Mouse (Mus musculus): ENCODE data around the gene Fgfr2. TPM values are rescaled to one million over a fixed set of nuclear protein-coding genes. Genes with fewer than 3 reads are reported as not detected.

Fgfr2 gene
- polyA plus RNA-seq, 1 experiment: 14.7 TPM

DNA sequence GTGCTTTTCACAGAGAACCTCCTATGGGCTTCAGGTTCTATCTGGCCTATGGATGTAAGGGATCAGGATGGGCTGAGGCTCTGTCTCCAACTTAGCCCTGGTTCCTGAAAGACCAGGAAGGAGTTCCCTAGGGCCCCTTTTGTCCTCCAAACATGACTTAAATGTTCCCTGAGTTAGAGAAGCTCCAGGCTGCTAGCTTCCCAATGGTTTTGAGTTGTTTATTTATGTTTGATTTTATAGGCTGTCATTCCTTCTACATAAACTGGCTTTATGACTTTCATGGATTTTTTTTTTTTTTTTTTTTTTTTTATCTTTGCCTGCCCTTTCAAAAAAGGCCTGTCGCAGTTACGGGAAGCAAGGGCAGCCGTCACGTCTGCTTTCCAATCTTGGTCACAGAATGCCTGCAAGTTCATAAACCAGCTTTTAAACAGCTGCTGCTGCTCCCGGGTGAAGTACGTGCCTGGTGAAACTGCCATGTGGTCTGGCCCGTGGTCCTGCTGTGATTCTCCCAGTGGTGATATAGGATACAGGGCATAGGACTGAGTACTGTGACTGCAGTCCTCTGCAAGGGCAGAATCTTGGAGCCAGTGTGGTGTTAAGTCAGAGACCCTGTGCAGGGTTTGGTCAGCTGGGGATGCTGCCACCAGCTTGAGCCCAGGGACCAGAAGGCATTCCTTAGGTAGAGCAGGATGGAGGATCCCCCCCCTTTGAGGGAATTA is 38.4 kb upstream of the Fgfr2 start:
- TF ChIP-seq POLR2A (IDR thresholded peaks at IDR 0.05; ENCODE audit: low read depth, low read length) (no peak), CTCF (IDR thresholded peaks at IDR 0.05; ENCODE audit: extremely low read depth, insufficient read length, insufficient replicate concordance, low read depth, low read length) (no peak)
- WGBS: 76% methylated on average over 7 of the region's 7 CpGs
- Histone ChIP-seq H3K4me1 (ENCODE audit: control insufficient read depth, insufficient read depth, insufficient read length, low read length) (peaks cover 8% of the 10 kb centered on the region; the same call in 1 of the 2 replicates), H3K36me3 (ENCODE audit: control insufficient read depth, insufficient read depth, low read length) (no peaks in the 10 kb centered on the region), H3K27ac (ENCODE audit: insufficient read depth, low read depth, low read length) (no peak overlapping the region), H3K4me3 (ENCODE audit: low read depth, low read length) (no peak overlapping the region), H3K27me3 (ENCODE audit: control insufficient read depth, insufficient read depth, low read length) (no peaks in the 10 kb centered on the region)

DNA sequence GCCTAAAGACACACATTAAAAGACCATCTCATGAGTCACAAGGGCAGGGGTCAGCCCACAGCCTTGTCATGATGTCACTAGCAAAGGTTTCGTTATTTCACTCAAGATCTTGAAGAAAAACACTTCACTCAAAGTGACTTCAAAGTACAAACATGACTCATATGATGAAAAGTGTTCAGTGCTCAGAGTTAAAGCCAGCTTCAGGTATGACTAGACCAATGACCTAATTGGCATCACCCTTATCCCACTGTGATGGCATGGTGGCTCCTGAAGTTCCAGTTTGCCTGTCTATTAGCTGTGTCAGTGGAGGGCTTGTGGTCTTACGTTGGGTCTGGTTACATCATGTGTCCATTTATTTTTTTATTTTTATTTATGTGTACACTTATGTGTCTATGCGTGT is 36.4 kb upstream of the Fgfr2 start:
- Histone ChIP-seq H3K4me3 (ENCODE audit: low read depth, low read length) (no peak overlapping the region), H3K36me3 (ENCODE audit: control insufficient read depth, insufficient read depth, low read length) (no peaks in the 10 kb centered on the region), H3K27ac (ENCODE audit: insufficient read depth, low read depth, low read length) (no peak overlapping the region), H3K4me1 (ENCODE audit: control insufficient read depth, insufficient read depth, insufficient read length, low read length) (peaks cover 3% of the 10 kb centered on the region; the same call in 1 of the 2 replicates), H3K27me3 (ENCODE audit: control insufficient read depth, insufficient read depth, low read length) (no peaks in the 10 kb centered on the region)
- TF ChIP-seq CTCF (IDR thresholded peaks at IDR 0.05; ENCODE audit: extremely low read depth, insufficient read length, insufficient replicate concordance, low read depth, low read length) (no peak), POLR2A (IDR thresholded peaks at IDR 0.05; ENCODE audit: low read depth, low read length) (no peak)
- 88% methylated on average over 3 of the region's 3 CpGs for WGBS

DNA sequence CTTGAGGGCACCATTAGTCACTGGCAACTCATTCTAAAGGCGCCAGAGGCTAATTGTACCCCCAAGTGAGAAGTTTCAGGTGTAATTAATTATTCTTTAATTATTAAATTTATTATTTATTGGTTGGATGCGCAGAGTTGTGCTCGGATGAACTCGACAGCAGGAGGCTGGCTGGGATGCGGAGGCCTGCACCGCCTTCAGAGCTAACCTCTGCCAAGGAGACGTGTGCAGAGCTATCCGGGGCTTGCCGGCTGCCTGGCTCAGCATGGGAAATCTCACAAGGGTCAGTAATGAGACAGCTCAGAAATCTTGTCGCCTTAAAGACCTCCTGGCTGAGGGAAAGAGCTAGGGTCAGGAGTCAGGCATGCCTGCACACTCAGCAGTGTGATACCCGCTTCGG is 32.5 kb upstream of the Fgfr2 start:
- H3K4me1 ChIP-seq (ENCODE audit: control insufficient read depth, insufficient read depth, insufficient read length, low read length): no peaks in the 10 kb centered on the region
- H3K27me3 ChIP-seq (ENCODE audit: control insufficient read depth, insufficient read depth, low read length): no peaks in the 10 kb centered on the region
- H3K27ac ChIP-seq (ENCODE audit: insufficient read depth, low read depth, low read length): no peak overlapping the region
- no peak for TF ChIP-seq POLR2A (IDR thresholded peaks at IDR 0.05; ENCODE audit: low read depth, low read length)
- no peak for TF ChIP-seq CTCF (IDR thresholded peaks at IDR 0.05; ENCODE audit: extremely low read depth, insufficient read length, insufficient replicate concordance, low read depth, low read length)
- 90% methylated on average over 12 of the region's 12 CpGs for WGBS
- no peaks in the 10 kb centered on the region for H3K36me3 ChIP-seq (ENCODE audit: control insufficient read depth, insufficient read depth, low read length)
- H3K4me3 ChIP-seq (ENCODE audit: low read depth, low read length): no peak overlapping the region

GRCm38 (mm10) chr7:133154846-133155245 is 31.7 kb upstream of the Fgfr2 start:
- H3K36me3 ChIP-seq (ENCODE audit: control insufficient read depth, insufficient read depth, low read length): no peaks in the 10 kb centered on the region
- H3K4me3 ChIP-seq (ENCODE audit: low read depth, low read length): no peak overlapping the region
- no peaks in the 10 kb centered on the region for H3K27me3 ChIP-seq (ENCODE audit: control insufficient read depth, insufficient read depth, low read length)
- H3K4me1 ChIP-seq (ENCODE audit: control insufficient read depth, insufficient read depth, insufficient read length, low read length): no peaks in the 10 kb centered on the region
- H3K27ac ChIP-seq (ENCODE audit: insufficient read depth, low read depth, low read length): no peak overlapping the region
- WGBS: 92% methylated on average over 6 of the region's 6 CpGs
- TF ChIP-seq CTCF (IDR thresholded peaks at IDR 0.05; ENCODE audit: extremely low read depth, insufficient read length, insufficient replicate concordance, low read depth, low read length): no peak
- no peak for TF ChIP-seq POLR2A (IDR thresholded peaks at IDR 0.05; ENCODE audit: low read depth, low read length)

GRCm38 (mm10) chr7:133139689-133140336 is 16.7 kb upstream of the Fgfr2 start:
- H3K4me3 ChIP-seq (ENCODE audit: low read depth, low read length): no peak overlapping the region
- TF ChIP-seq POLR2A (IDR thresholded peaks at IDR 0.05; ENCODE audit: low read depth, low read length) (no peak), CTCF (IDR thresholded peaks at IDR 0.05; ENCODE audit: extremely low read depth, insufficient read length, insufficient replicate concordance, low read depth, low read length) (no peak)
- 54% methylated on average over 8 of the region's 8 CpGs for WGBS
- H3K27ac ChIP-seq (ENCODE audit: insufficient read depth, low read depth, low read length): no peak overlapping the region
- H3K27me3 ChIP-seq (ENCODE audit: control insufficient read depth, insufficient read depth, low read length): no peaks in the 10 kb centered on the region
- H3K36me3 ChIP-seq (ENCODE audit: control insufficient read depth, insufficient read depth, low read length): no peaks in the 10 kb centered on the region
- H3K4me1 ChIP-seq (ENCODE audit: control insufficient read depth, insufficient read depth, insufficient read length, low read length): no peaks in the 10 kb centered on the region

DNA sequence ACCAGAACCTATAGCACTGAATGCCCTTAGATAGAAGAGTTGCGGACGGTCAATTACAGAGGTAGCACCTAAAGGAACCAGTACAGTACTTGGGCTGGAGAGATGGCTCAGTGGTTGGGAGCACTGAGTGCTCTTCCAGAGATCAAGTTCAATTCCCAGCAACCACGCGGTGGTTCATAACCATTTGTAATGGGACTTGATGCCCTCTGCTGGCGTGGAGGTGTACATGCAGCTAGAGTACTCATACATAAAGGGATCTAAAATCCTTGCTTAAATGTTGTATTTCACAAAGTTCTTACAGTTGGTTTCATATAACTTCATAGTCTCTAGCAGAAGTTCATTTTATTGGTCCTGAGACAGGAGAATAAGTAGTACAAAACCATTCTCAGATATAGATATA is 10.4 kb upstream of the Fgfr2 start:
- H3K4me1 ChIP-seq (ENCODE audit: control insufficient read depth, insufficient read depth, insufficient read length, low read length): no peaks in the 10 kb centered on the region
- H3K4me3 ChIP-seq (ENCODE audit: low read depth, low read length): no peak overlapping the region
- H3K27ac ChIP-seq (ENCODE audit: insufficient read depth, low read depth, low read length): no peak overlapping the region
- no peaks in the 10 kb centered on the region for H3K27me3 ChIP-seq (ENCODE audit: control insufficient read depth, insufficient read depth, low read length)
- peak; percentile 49; the same call in 1 of the 2 replicates for TF ChIP-seq CTCF (IDR thresholded peaks at IDR 0.05; ENCODE audit: extremely low read depth, insufficient read length, insufficient replicate concordance, low read depth, low read length)
- TF ChIP-seq POLR2A (IDR thresholded peaks at IDR 0.05; ENCODE audit: low read depth, low read length): no peak
- no peaks in the 10 kb centered on the region for H3K36me3 ChIP-seq (ENCODE audit: control insufficient read depth, insufficient read depth, low read length)
- 85% methylated on average over 5 of the region's 5 CpGs for WGBS

- H3K4me3 ChIP-seq (ENCODE audit: low read depth, low read length): no peak overlapping the region
- WGBS: 97% methylated on average over 5 of the region's 5 CpGs
- TF ChIP-seq CTCF (IDR thresholded peaks at IDR 0.05; ENCODE audit: extremely low read depth, insufficient read length, insufficient replicate concordance, low read depth, low read length) (no peak), POLR2A (IDR thresholded peaks at IDR 0.05; ENCODE audit: low read depth, low read length) (no peak)
Observed at GRCm38 (mm10) chr7:133132702-133133101, 9.6 kb upstream of the Fgfr2 start.

More at GRCm38 (mm10) chr7:133132702-133133101, 9.6 kb upstream of the Fgfr2 start:
- H3K27ac ChIP-seq (ENCODE audit: insufficient read depth, low read depth, low read length): no peak overlapping the region
- H3K4me1 ChIP-seq (ENCODE audit: control insufficient read depth, insufficient read depth, insufficient read length, low read length): no peaks in the 10 kb centered on the region
- H3K27me3 ChIP-seq (ENCODE audit: control insufficient read depth, insufficient read depth, low read length): no peaks in the 10 kb centered on the region
- H3K36me3 ChIP-seq (ENCODE audit: control insufficient read depth, insufficient read depth, low read length): no peaks in the 10 kb centered on the region

Measured in small intestine, adult 2 months (tissue).